Mouse (Mus musculus): ENCODE results near the gene Auh. TPM values are rescaled to one million over a fixed set of nuclear protein-coding genes. Genes with fewer than 3 reads are reported as not detected.

Gene Auh
- total and polyA plus RNA-seq, 2 experiments: 33.3 to 49.2 TPM

DNA sequence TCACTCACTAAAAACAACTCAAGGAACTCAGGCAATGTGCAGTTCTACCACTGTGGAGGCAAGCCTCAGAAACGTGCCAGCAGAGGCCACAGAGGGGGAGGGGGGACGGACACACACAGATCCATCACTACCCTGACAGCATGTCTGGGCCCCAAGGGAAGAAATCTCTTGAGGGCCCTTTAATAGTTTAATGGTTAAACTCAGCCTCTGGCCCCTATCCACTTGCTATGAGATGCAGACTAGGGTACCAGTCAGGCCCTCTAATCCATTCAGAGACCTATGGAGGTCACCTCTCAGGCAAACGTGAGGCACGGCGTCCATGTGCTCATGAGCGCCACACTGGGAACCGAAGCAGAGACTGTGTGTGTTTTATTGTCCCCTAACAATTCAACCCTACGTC lies 17.0 kb downstream of the Auh start:
- WGBS: 92% methylated on average over 8 of the region's 8 CpGs
- Histone ChIP-seq H3K79me2 (ENCODE audit: control insufficient read depth, insufficient read depth, low read length) (0 out of 2 replicates have a peak, but pooled peaks cover 5% of the 10 kb centered on the region), H3K4me3 (ENCODE audit: insufficient read depth, low read depth, low read length) (no peak overlapping the region), H3K4me1 (ENCODE audit: control insufficient read depth, insufficient read depth, low read length) (no peaks in the 10 kb centered on the region), H3K27me3 (ENCODE audit: control insufficient read depth, insufficient read depth, low read length) (no peaks in the 10 kb centered on the region), H3K36me3 (ENCODE audit: control insufficient read depth, insufficient read depth, low read length) (peaks cover 9% of the 10 kb centered on the region), H3K9ac (ENCODE audit: low read depth, low read length) (no peak overlapping the region), H3K27ac (replicated peaks; ENCODE audit: insufficient read depth, low read depth, low read length) (no peak overlapping the region)
- no peak for TF ChIP-seq CTCF (IDR thresholded peaks at IDR 0.05; ENCODE audit: low read depth, low read length)
- no peak for TF ChIP-seq POLR2A (IDR thresholded peaks at IDR 0.05; ENCODE audit: extremely low read depth, insufficient read depth, low read length)
- no peak for DNase-seq (ENCODE audit: extremely low read depth, low read depth, low spot score)

DNA sequence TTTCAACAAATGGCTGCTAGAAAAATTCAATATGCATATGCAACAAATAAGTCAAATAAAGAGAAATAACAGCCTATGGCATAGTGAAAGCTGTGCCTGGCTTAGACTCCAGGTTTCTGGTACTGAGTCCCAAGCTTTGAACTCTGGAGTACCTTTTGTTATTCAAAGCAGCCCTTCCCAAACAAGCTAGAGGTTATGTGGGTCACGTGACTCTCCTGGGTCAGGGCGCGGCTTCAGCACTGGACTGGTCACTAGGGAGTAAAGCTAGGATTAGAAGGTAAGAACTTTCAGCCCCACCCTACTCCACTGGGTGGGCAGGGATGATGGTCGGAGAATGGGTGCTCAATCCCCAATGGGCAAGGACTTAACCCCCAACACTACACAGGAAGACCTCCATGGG lies 18.2 kb downstream of the Auh start:
- H3K4me3 ChIP-seq (ENCODE audit: insufficient read depth, low read depth, low read length): no peak overlapping the region
- no peak for TF ChIP-seq CTCF (IDR thresholded peaks at IDR 0.05; ENCODE audit: low read depth, low read length)
- no peak for TF ChIP-seq POLR2A (IDR thresholded peaks at IDR 0.05; ENCODE audit: extremely low read depth, insufficient read depth, low read length)
- 0 out of 2 replicates have a peak, but pooled peaks cover 5% of the 10 kb centered on the region for H3K79me2 ChIP-seq (ENCODE audit: control insufficient read depth, insufficient read depth, low read length)
- no peak overlapping the region for H3K27ac ChIP-seq (replicated peaks; ENCODE audit: insufficient read depth, low read depth, low read length)
- no peak overlapping the region for H3K9ac ChIP-seq (ENCODE audit: low read depth, low read length)
- no peaks in the 10 kb centered on the region for H3K4me1 ChIP-seq (ENCODE audit: control insufficient read depth, insufficient read depth, low read length)
- WGBS: 97% methylated on average over 4 of the region's 4 CpGs
- no peaks in the 10 kb centered on the region for H3K27me3 ChIP-seq (ENCODE audit: control insufficient read depth, insufficient read depth, low read length)
- DNase-seq (ENCODE audit: extremely low read depth, low read depth, low spot score): no peak
- peaks cover 6% of the 10 kb centered on the region for H3K36me3 ChIP-seq (ENCODE audit: control insufficient read depth, insufficient read depth, low read length)

DNA sequence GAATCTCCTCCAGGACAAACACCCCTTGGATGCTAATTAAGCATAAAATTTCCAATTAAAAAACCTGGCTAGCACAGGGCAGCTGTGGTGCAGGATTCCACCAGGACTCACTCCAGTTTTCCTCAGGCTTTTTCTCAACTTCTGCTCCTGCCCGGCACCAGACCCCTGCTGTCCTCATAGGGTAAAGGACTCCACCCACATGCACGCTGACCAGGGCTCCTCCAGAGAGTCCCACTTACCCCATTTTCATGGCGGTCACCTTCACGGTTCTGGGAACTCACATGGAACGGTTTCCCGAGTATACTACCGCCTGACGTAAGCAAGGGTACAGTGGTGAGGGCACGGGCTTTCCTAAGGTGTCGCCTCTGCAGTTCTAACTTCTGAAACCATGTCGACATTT lies 23.2 kb downstream of the Auh start:
- Histone ChIP-seq H3K36me3 (ENCODE audit: control insufficient read depth, insufficient read depth, low read length) (no peaks in the 10 kb centered on the region), H3K27ac (replicated peaks; ENCODE audit: insufficient read depth, low read depth, low read length) (no peak overlapping the region), H3K4me3 (ENCODE audit: insufficient read depth, low read depth, low read length) (no peak overlapping the region), H3K4me1 (ENCODE audit: control insufficient read depth, insufficient read depth, low read length) (peaks cover 4% of the 10 kb centered on the region; the same call in 1 of the 2 replicates), H3K79me2 (ENCODE audit: control insufficient read depth, insufficient read depth, low read length) (no peaks in the 10 kb centered on the region), H3K27me3 (ENCODE audit: control insufficient read depth, insufficient read depth, low read length) (no peaks in the 10 kb centered on the region), H3K9ac (ENCODE audit: low read depth, low read length) (no peak overlapping the region)
- TF ChIP-seq CTCF (IDR thresholded peaks at IDR 0.05; ENCODE audit: low read depth, low read length): no peak
- no peak for TF ChIP-seq POLR2A (IDR thresholded peaks at IDR 0.05; ENCODE audit: extremely low read depth, insufficient read depth, low read length)
- DNase-seq (ENCODE audit: extremely low read depth, low read depth, low spot score): no peak
- WGBS: 96% methylated on average over 11 of the region's 11 CpGs

- no peak overlapping the region for H3K9ac ChIP-seq (ENCODE audit: low read depth, low read length)
- TF ChIP-seq POLR2A (IDR thresholded peaks at IDR 0.05; ENCODE audit: extremely low read depth, insufficient read depth, low read length) (no peak), CTCF (IDR thresholded peaks at IDR 0.05; ENCODE audit: low read depth, low read length) (no peak)
- H3K27me3 ChIP-seq (ENCODE audit: control insufficient read depth, insufficient read depth, low read length): no peaks in the 10 kb centered on the region
- 67% methylated on average over 6 of the region's 6 CpGs for WGBS
- no peak overlapping the region for H3K4me3 ChIP-seq (ENCODE audit: insufficient read depth, low read depth, low read length)
- H3K36me3 ChIP-seq (ENCODE audit: control insufficient read depth, insufficient read depth, low read length): no peaks in the 10 kb centered on the region
- H3K27ac ChIP-seq (replicated peaks; ENCODE audit: insufficient read depth, low read depth, low read length): no peak overlapping the region
- H3K79me2 ChIP-seq (ENCODE audit: control insufficient read depth, insufficient read depth, low read length): no peaks in the 10 kb centered on the region
- peak; percentile 19 for DNase-seq (ENCODE audit: extremely low read depth, low read depth, low spot score)
- peaks cover 4% of the 10 kb centered on the region; the same call in 1 of the 2 replicates for H3K4me1 ChIP-seq (ENCODE audit: control insufficient read depth, insufficient read depth, low read length)
These were observed 25.3 kb downstream of the Auh start for GRCm38 (mm10) chr13:52904175-52904574.

GRCm38 (mm10) chr13:52903767-52904166 lies 25.7 kb downstream of the Auh start:
- 72% methylated on average over 10 of the region's 10 CpGs for WGBS
- TF ChIP-seq POLR2A (IDR thresholded peaks at IDR 0.05; ENCODE audit: extremely low read depth, insufficient read depth, low read length) (no peak), CTCF (IDR thresholded peaks at IDR 0.05; ENCODE audit: low read depth, low read length) (no peak)
- no peak for DNase-seq (ENCODE audit: extremely low read depth, low read depth, low spot score)
- H3K9ac ChIP-seq (ENCODE audit: low read depth, low read length): no peak overlapping the region; the same call in 1 of the 2 replicates
- H3K36me3 ChIP-seq (ENCODE audit: control insufficient read depth, insufficient read depth, low read length): no peaks in the 10 kb centered on the region
- no peak overlapping the region for H3K4me3 ChIP-seq (ENCODE audit: insufficient read depth, low read depth, low read length)
- H3K79me2 ChIP-seq (ENCODE audit: control insufficient read depth, insufficient read depth, low read length): no peaks in the 10 kb centered on the region
- no peak overlapping the region for H3K27ac ChIP-seq (replicated peaks; ENCODE audit: insufficient read depth, low read depth, low read length)
- H3K27me3 ChIP-seq (ENCODE audit: control insufficient read depth, insufficient read depth, low read length): no peaks in the 10 kb centered on the region
- peaks cover 4% of the 10 kb centered on the region; the same call in 1 of the 2 replicates for H3K4me1 ChIP-seq (ENCODE audit: control insufficient read depth, insufficient read depth, low read length)

GRCm38 (mm10) chr13:52902517-52902916 lies 27.0 kb downstream of the Auh start:
- H3K27ac ChIP-seq (replicated peaks; ENCODE audit: insufficient read depth, low read depth, low read length): no peak overlapping the region
- no peak overlapping the region for H3K9ac ChIP-seq (ENCODE audit: low read depth, low read length)

More at GRCm38 (mm10) chr13:52902517-52902916, 27.0 kb downstream of the Auh start:
- H3K27me3 ChIP-seq (ENCODE audit: control insufficient read depth, insufficient read depth, low read length): no peaks in the 10 kb centered on the region
- 28% methylated on average over 8 of the region's 8 CpGs for WGBS
- H3K4me1 ChIP-seq (ENCODE audit: control insufficient read depth, insufficient read depth, low read length): peaks cover 4% of the 10 kb centered on the region; the same call in 1 of the 2 replicates
- H3K36me3 ChIP-seq (ENCODE audit: control insufficient read depth, insufficient read depth, low read length): no peaks in the 10 kb centered on the region; the same call in 1 of the 2 replicates
- H3K4me3 ChIP-seq (ENCODE audit: insufficient read depth, low read depth, low read length): no peak overlapping the region
- peak; percentile 53 for DNase-seq (ENCODE audit: extremely low read depth, low read depth, low spot score)
- no peaks in the 10 kb centered on the region for H3K79me2 ChIP-seq (ENCODE audit: control insufficient read depth, insufficient read depth, low read length)
- no peak for TF ChIP-seq POLR2A (IDR thresholded peaks at IDR 0.05; ENCODE audit: extremely low read depth, insufficient read depth, low read length)
- no peak for TF ChIP-seq CTCF (IDR thresholded peaks at IDR 0.05; ENCODE audit: low read depth, low read length)

All from liver, adult 2 months (tissue).